Mouse (Mus musculus) midbrain, postnatal 0 days (tissue): Measurements from ENCODE around the gene Osbpl3. TPM values are rescaled to one million over a fixed set of nuclear protein-coding genes. Genes with fewer than 3 reads are reported as not detected.
"Not testable (repeated sequence)": the region's sequence is repeated elsewhere in the genome, so short reads cannot be mapped to it uniquely, and the experiment has no call there.

Source experiments
- ATAC-seq: fragments of 200-750 bp; cut with Nextera tagmentation; 2 replicates; pipeline ENCODE4 v1.8.0; 2017; ENCODE audit warnings: moderate number of reproducible peaks, mild to moderate bottlenecking, moderate TSS enrichment, moderate library complexity; ENCODE audit not compliant: low FRiP score
- DNase-seq: peaks from one replicate; pipeline ENCODE4 v3.0.0-alpha.2; 2015; ENCODE audit warnings: low spot score
- H3K27ac ChIP-seq: fragments of 300-500 bp; sonication (generic); 2 replicates; pipeline ENCODE4 v1.5.1; 2014; ENCODE audit warnings: low read depth, mild to moderate bottlenecking, low read length, mixed read lengths
- H3K27me3 ChIP-seq: fragments of 300-500 bp; sonication (generic); 2 replicates; pipeline ENCODE4 v1.6.1; 2014; ENCODE audit warnings: low read length, control low read depth, mixed read lengths; ENCODE audit not compliant: insufficient read depth
- H3K36me3 ChIP-seq: fragments of 300-500 bp; sonication (generic); 2 replicates; pipeline ENCODE4 v1.6.1; 2014; ENCODE audit warnings: low read length, control low read depth, mixed read lengths; ENCODE audit not compliant: insufficient read depth
- H3K4me1 ChIP-seq: fragments of 300-500 bp; sonication (generic); 2 replicates; pipeline ENCODE4 v1.6.1; 2014; ENCODE audit warnings: mild to moderate bottlenecking, control low read depth, antibody characterized with exemption, low read length, mixed read lengths; ENCODE audit not compliant: insufficient read depth
- H3K4me2 ChIP-seq: fragments of 300-500 bp; sonication (generic); 2 replicates; pipeline ENCODE4 v1.6.1; 2014; ENCODE audit warnings: low read depth, mild to moderate bottlenecking, low read length, mixed read lengths; ENCODE audit not compliant: poor library complexity, severe bottlenecking
- H3K4me3 ChIP-seq: fragments of 300-500 bp; sonication (generic); 2 replicates; pipeline ENCODE4 v1.5.1; 2014; ENCODE audit warnings: low read depth, mild to moderate bottlenecking, low read length, moderate library complexity
- H3K9ac ChIP-seq: fragments of 300-500 bp; sonication (generic); replicated peaks from 2 replicates; pipeline ENCODE4 v1.6.1; 2014; ENCODE audit warnings: mild to moderate bottlenecking, low read length, moderate library complexity, mixed read lengths; ENCODE audit not compliant: poor library complexity, severe bottlenecking
- H3K9me3 ChIP-seq: fragments of 300-500 bp; sonication (generic); 2 replicates; pipeline ENCODE4 v1.6.1; 2016; ENCODE audit warnings: low read length, control low read depth
- CTCF ChIP-seq: IDR thresholded peaks from 2 replicates; pipeline ENCODE4 v1.5.1; 2016; ENCODE audit warnings: antibody characterized with exemption, mild to moderate bottlenecking
- WGBS: fragments of 180-500 bp; shearing (Covaris S2); extraction: QIAGEN DNeasy Blood & Tissue Kit; methylation state at CpG from one replicate; pipeline ENCODE4 v1.1.7; 2014; 5-methylcytosine and 5-hydroxymethylcytosine counted together
- polyA plus RNA-seq: library from polyadenylated mRNA; unstranded; fragments of >200 nt; fragmentation: Nextera tagmentation; extraction: Ambion mirVana; gene quantifications from 2 replicates; pipeline ENCODE4 v1.2.1, GENCODE M21; 2015
- total RNA-seq: library from RNA; depleted of rRNA; stranded (reverse); fragments of >200 nt; gene quantifications from 2 replicates; pipeline ENCODE4 v1.2.3, GENCODE M21; 2014

Gene Osbpl3
- total and polyA plus RNA-seq, 2 experiments from 2014 or later: 5.5 to 9.5 TPM

DNA sequence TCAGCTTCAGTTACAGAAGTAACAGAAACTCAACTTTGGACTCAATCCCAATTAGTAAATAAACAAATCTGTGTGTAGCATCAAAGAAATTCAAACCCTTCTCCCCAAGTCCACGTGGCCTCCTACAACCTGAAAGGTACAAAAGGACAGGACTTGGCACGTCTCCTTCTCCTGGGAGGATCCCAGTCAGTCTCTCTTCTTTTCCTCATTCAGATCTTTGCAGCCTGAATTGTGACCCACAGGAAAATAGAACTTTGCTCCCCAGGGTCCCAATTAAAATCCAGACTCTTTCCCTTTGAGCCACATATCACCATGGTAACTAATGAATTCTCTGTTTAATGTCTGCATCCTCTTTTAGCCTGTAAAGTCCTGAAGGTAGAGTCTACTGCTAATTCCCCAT is 10.4 kb downstream of the Osbpl3 start:
- H3K36me3 ChIP-seq: no peaks in the 10 kb centered on the region
- no peak overlapping the region for H3K27ac ChIP-seq
- DNase-seq (peak; percentile 59), ATAC-seq (no peak)
- no peaks in the 10 kb centered on the region for H3K27me3 ChIP-seq
- TF ChIP-seq CTCF: no peak
- H3K4me3 ChIP-seq: no peak overlapping the region
- H3K4me2 ChIP-seq: no peak overlapping the region
- H3K4me1 ChIP-seq: no peaks in the 10 kb centered on the region
- H3K9me3 ChIP-seq: no peaks in the 10 kb centered on the region
- H3K9ac ChIP-seq: no peak overlapping the region
- 23% methylated on average over 2 of the region's 2 CpGs for WGBS

DNA sequence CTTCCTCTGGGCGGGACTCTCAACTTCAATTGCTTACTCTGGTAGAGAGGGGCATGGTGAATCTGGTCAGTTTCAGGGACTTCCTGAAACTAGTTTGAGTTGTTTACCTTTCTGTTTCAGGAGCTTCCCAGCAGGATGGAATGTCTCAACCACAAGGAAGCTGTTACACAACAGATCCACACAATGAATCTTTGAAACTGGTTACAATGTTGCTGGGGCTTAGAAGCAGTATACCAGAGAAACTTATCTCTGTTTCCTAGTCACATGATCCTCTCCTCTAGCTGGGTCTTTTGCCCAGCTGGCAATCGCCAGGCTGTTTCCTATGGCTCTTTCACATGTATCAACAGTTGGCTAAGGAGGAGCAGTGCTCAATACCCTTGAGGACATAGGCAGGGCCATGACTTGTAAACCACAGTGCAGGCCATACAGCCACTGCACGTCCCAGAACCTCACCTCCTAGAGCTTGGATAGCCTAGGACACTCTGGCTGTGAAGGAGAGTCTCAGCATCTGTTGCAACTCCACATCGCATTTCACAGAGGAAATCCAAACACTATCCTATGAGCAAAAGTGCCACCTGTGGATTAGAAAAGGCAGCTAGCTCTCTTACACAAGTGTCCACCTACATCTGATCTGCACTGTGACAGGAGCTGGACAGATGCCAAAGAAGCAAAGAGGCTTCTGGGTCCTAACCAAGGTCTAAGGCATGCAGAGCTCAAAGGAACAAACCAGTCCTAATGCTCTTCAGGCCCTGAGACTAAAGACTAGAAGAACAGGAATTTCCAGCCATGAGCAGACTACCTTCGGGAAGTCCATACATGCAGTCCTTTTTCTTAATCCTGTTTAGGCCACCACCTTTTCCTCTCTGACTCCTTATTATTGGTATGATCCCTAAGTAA is 14.8 kb downstream of the Osbpl3 start:
- ATAC-seq (no peak), DNase-seq (no peak)
- Histone ChIP-seq H3K36me3 (no peaks in the 10 kb centered on the region), H3K4me2 (no peak overlapping the region), H3K9ac (no peak overlapping the region), H3K27me3 (no peaks in the 10 kb centered on the region), H3K27ac (no peak overlapping the region), H3K9me3 (no peaks in the 10 kb centered on the region), H3K4me1 (no peaks in the 10 kb centered on the region), H3K4me3 (no peak overlapping the region)
- 95% methylated on average over 5 of the region's 5 CpGs for WGBS
- no peak for TF ChIP-seq CTCF

DNA sequence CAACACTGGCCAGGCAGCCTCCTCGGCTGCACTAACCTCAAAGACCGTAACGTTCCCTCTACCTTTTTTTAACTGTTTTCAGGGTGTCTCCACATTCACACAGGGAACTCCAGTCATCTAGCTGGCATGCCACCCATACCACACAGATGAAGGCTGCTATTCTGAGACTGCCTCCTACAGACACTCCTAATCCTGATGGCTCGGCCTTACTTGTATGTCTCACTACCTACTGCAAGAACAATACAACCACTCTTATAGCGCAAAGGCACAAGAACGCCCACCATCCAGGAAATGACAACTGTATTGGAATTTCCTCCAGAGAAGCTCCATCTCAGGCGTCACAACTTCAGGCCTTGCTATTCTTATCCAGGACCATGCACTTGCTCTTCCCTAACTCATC is 15.8 kb downstream of the Osbpl3 start:
- DNase-seq (no peak), ATAC-seq (no peak)
- no peak overlapping the region for H3K4me3 ChIP-seq
- H3K9me3 ChIP-seq: no peaks in the 10 kb centered on the region
- no peaks in the 10 kb centered on the region for H3K27me3 ChIP-seq
- H3K9ac ChIP-seq: no peak overlapping the region
- no peaks in the 10 kb centered on the region for H3K4me1 ChIP-seq
- no peak overlapping the region for H3K27ac ChIP-seq
- no peak for TF ChIP-seq CTCF
- no peak overlapping the region for H3K4me2 ChIP-seq
- no peaks in the 10 kb centered on the region for H3K36me3 ChIP-seq
- WGBS: 95% methylated on average over 7 of the region's 7 CpGs

DNA sequence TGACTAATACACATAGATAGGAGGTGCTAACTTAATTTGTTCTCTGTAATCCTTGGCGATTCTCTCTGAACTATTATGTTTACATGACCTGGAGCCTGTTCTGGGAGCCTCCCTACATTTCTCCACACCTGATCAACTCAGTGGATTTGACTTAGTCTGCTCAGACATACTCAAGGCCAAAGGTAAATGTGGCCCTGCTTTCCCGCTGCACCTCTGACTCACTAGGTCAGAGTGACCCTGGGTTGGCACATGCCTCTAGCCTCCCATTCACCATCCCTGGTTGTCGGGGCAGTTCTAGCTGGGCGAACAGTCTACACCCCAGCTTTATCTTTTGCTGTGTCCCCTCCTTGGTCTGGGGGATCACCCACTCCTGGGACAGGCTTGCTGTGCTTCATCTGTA is 17.1 kb downstream of the Osbpl3 start:
- H3K36me3 ChIP-seq, H3K4me2 ChIP-seq, H3K27ac ChIP-seq, H3K9me3 ChIP-seq, H3K9ac ChIP-seq, ATAC-seq, H3K4me1 ChIP-seq, H3K4me3 ChIP-seq, H3K27me3 ChIP-seq, DNase-seq: not testable (repeated sequence)
- WGBS: 94% methylated on average over 4 of the region's 4 CpGs

DNA sequence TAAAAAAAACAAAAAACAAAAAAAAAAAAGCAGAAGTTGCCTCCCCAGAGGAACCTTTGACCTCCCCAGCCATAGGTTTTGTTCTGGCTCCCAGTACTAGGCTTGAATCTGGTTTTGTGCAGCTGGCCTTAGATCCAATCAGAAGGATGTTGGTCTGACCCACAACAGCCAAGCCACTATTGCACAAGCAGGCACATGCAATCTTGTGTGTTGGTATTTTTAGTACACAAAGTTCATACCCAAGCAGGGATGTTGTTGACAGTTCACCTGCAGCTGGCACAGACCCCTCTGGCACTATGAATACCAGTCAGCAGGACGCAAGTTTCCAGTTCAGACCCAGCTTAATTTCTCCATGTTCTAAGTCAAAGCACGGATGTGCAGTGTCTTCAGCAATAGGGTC is 18.2 kb downstream of the Osbpl3 start:
- Histone ChIP-seq H3K4me3 (no peak overlapping the region), H3K36me3 (no peaks in the 10 kb centered on the region), H3K27me3 (no peaks in the 10 kb centered on the region), H3K4me2 (no peak overlapping the region), H3K27ac (no peak overlapping the region), H3K9me3 (no peaks in the 10 kb centered on the region), H3K9ac (no peak overlapping the region), H3K4me1 (no peaks in the 10 kb centered on the region)
- 96% methylated on average over 2 of the region's 2 CpGs for WGBS
- ATAC-seq (no peak), DNase-seq (no peak)
- TF ChIP-seq CTCF: no peak

DNA sequence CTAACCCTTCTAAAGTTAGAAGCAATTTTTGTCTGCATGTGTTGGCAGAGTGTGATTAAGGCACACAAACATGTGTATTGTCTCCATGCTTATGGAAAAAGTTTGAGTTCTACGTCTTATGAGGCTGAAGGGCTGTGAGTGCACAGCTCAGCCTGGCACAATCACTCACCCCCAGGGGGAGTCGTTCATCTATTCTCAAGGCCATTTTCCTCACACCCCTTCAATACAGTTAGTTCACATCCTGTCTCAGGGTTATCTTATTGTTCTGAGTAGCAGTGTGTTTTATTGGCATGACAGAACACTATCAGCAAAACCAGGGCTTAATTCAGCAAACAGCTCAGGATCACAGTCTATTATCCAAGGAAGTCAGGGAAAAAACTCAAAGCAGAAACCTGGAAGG is 19.3 kb downstream of the Osbpl3 start:
- H3K9ac ChIP-seq: no peak overlapping the region
- DNase-seq: no peak
- 0 out of 2 replicates have a peak, but pooled peaks have one; percentile 2 for TF ChIP-seq CTCF
- no peak overlapping the region for H3K27ac ChIP-seq
- no peaks in the 10 kb centered on the region for H3K36me3 ChIP-seq
- H3K4me2 ChIP-seq: no peak overlapping the region
- 73% methylated on average over 2 of the region's 2 CpGs for WGBS
- H3K4me3 ChIP-seq: no peak overlapping the region
- H3K27me3 ChIP-seq: no peaks in the 10 kb centered on the region
- ATAC-seq: no peak
- H3K9me3 ChIP-seq: no peaks in the 10 kb centered on the region
- no peaks in the 10 kb centered on the region for H3K4me1 ChIP-seq
